Mouse (Mus musculus): Measurements from ENCODE around the gene Homer1.

The Homer1 gene

DNA sequence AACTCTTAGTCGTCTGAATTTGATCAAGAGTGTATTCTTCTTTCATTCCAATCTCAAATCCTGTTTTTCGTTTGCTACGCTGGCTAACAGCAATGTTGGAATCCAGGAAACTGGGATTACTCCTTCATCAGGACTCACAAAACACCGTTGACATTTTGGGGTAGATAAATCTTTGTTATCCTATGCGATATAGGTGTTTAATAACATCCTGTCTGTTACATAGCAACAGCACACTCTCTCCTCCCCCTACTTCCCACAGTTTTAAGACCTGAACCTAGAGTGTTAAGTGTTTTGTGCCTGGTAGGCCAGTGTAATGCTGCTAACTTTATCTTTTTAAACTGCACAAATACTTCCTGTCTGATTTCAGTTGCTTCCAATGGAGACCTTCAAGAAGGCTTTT lies 39.0 kb downstream of the Homer1 start:
- no peak for DNase-seq (ENCODE audit: low read depth, low spot score)

DNA sequence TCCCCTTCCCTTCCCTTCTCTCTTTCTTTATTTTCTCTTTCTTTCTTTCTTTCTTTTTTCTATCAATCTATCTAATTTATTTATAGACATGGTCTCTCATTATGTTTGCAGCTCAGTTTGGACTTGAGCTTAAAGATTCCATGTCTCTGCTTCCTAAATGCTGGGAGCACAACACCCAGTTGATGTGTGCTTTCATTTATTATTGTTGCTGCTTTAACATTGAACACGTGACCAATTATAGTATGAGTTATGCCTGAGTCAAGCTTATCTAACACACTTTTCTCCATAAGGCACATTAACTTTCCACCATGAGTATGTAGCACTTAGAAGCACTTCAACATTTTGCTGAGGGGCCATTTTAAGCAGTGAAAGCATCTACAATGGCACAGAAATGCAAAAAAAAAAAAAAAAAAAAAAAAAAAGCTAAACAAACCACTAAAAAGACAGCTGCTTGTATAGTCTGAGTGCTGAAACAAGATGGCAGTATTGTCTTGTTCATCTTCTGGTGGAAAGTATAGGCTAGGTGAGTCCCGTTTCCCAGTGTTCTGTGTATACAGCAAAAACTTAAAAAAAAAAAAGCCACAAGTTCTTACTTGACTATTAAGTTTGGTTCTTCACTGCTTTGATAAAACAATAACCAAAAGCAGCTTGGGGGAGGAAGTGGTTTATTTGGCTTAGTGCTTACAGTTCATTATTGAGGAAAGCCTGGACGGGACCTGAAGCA lies 41.3 kb downstream of the Homer1 start:
- DNase-seq (ENCODE audit: low read depth, low spot score): no peak

DNA sequence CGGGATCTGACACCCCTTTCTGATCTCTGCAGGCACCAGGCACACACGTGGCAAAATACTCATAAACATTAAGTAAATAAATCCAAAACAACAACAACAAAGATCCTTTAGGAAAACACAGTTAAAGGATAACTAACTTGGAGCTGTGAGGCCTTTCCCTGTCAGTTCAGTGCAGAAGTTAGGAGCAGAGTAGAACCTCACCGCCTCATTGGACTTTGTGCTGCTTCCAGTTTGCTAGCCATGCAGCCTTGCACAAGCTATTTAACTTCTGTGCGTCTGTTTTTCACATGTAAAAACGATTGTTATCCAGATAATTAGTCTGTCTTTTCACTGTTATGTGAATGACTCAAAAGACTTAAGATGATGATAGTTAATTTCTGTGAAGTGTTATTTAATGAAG lies 43.2 kb downstream of the Homer1 start:
- DNase-seq (ENCODE audit: low read depth, low spot score): no peak

DNA sequence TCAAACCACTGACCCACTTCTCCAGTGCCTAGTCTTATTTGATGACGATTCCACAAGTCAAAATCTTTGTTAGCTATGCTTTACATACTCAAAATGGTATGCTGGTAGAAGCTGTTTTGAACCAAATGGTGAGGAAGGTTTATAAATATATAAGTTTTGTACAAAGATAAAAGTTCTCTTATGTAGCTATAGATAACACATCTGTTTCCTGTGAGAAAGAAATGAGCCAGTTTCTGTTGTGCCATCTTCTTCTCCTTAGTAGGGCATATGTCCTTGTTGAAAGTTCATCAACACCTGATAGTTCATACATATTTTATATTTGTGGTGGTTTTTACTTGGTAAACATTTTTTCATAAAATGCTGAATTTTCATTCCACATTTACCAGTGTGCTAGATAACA lies 45.0 kb downstream of the Homer1 start:
- DNase-seq (ENCODE audit: low read depth, low spot score): no peak

DNA sequence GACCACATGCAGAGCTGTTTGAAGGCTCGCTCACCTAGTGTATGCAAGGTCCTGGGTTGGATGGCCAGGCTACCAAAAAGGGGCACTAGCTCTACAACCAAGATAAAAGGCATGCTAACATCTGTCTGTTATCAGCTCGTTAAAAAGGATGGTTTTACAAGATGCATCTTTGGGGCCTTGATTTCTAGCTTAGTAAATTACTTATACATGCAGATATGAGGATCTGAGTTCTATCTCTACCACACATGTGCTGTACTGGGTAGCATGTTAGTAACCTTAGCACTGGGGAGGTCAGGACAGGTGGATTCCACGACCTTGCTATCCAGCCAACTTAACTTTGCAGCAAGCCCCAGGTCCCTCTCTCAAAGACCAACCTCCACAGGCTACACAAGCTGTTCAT lies 46.4 kb downstream of the Homer1 start:
- no peak for DNase-seq (ENCODE audit: low read depth, low spot score)

DNA sequence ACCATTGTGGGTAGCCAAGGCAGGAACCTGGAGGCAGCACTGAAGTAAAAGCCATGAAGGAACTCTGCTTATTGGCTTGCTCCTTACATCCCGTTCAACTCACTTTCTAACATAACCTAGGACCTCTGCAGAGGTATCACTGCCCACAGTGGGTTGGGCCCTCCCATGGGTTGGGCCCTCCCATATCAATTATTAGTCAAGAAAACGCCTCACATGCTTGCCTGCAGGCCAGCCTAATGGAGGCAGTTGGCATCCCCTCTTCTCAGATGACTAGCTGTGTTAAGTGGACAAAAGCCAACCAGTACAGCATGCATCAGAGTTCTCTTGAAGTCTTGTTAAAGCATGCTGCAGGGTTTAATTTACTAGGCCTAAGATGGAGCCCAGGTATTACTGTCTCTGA lies 52.6 kb downstream of the Homer1 start:
- DNase-seq (ENCODE audit: low read depth, low spot score): no peak

DNA sequence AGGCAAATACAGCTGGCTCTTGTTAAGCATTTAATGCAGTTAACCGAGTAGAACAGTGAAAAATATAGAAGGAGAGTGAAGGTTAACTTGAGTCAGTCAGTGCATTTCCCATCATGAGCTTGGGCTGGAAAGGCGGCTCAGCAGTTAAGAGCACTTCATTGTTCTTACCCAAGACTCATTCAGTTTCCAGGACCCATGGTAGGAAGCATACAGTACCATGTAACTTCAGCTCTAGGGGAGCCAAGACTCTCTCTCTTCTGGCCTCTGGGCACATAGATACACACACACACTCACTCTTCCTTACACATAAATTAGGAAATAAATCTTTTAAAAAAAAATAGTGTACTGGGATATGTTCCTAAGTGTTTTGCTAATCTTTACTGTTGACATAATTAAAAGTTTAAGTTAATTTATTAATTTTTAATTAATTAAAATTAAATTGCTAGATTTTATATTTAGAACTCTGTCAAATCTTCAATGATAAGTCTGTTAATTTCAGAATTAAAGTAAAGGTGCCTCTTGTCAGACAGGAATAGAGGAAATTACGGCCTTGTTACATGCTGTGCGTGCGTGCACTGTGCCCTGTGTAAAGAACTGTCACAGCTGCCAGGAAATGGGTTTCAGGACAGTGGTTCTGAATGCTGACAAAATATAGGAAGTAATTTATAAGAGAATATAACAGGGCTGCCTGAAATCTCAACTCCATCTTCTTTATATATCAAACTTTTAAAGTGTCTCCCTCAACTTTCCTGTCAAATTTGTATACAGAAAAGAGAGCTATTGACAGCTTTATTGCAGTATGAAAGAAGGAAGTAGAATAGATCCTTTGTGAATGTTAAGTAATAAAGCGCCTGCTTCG lies 55.2 kb downstream of the Homer1 start:
- no peak for DNase-seq (ENCODE audit: low read depth, low spot score)

DNA sequence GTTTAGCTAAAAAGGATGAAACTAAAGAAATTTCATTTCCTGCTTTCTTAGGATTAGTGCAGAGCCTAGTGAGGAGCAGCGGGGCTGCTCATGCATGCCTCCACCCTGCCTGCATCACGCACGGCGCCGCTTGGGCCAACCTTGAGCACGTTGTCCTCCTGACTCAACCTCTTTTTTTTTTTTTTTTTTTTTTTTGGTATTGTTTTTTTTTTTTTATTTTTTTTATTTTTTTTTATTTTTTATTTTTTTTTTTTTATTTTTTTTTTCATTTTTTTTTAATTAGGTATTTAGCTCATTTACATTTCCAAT lies 55.8 kb downstream of the Homer1 start:
- no peak for DNase-seq (ENCODE audit: low read depth, low spot score)

DNA sequence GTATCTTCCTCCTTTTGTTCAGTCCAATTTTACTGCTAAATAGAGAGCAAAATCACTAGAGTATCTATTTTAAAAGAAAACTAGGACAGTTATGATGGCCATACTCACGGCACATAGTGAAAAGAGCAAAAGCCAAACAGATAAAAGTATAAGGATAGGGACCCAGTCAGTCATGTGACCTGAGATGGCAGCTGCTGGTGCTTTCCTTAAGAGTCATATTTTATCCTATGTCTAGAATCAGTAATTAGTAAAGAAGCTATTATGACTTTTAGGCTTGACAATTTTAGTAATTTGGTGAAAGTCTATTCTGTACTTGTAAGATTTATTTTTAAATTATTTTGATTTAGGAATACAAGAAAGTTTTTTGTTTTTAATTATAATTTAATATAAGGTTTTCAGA lies 59.1 kb downstream of the Homer1 start:
- no peak for DNase-seq (ENCODE audit: low read depth, low spot score)

DNA sequence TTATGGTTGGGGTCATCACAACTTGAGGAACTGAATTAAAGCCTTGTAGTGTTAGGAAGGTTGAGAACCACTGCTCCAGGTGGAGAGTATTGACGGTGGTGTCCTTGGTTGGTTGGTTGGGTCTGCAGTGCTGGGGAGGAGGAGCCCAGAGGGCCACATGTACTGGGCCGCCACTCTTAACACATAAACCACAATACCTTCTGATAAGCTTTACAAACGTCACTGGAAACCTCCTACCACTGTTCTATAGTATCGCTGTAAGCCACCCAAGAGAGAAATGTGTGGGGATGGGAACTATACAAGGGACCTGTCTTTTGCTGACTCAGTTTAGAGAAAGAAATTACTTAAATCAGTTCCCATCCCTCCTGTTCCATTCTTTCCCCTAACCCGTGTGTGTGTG lies 68.1 kb downstream of the Homer1 start:
- DNase-seq (ENCODE audit: low read depth, low spot score): no peak

DNA sequence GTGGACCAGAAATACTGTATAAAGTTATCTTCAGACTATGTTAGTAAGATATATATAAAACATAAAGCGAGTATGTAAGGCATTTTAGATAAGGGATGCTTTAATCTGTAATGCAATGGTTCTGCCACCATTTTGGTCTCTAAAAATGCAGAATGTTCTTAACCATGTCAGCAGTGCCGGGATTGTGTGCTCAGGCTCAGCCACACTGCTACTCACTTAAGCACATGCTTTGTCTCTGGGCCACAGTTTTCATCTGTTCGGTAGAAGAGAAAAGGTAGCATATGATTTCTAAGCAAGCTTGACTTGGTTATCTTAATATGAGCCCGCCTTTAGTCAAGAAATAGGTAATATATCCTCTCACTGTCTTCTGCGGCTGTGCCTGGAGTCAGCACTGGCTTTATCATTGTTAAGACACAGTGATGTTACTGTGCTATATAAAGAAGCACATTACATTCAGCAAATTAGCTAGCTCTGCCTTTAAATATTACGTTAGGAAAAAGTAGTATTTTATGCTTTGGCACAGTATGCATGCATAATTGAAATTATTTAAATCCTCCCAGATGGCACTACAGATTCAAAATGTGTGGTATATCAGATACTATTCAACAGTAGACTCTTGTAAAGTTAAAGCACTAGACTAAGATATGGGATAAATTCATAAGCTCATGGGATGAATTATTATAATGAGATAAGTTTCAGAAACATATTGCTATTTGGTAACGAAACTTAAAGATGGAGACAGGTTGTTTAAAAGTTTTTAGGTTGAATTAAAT lies 69.6 kb downstream of the Homer1 start:
- no peak for DNase-seq (ENCODE audit: low read depth, low spot score)

DNA sequence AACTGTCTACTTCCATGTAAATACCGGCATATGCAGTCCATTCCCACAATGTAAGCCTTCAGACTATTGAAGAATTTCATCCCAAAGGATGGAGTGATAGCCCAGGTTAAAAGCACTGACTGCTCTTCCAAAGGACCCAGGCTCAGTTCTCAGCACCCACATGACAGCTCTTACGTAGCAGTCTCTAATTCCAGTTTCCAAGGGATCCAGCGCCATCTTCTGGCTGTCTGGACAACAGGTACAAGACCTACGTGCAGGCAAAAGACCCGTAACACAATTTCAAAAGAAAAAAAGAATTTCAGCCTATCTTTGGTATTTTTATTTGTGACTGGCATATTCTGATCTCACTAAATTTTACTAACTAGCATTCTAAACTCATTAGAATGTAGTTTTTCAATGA lies 75.0 kb downstream of the Homer1 start:
- no peak for DNase-seq (ENCODE audit: low read depth, low spot score)

DNA sequence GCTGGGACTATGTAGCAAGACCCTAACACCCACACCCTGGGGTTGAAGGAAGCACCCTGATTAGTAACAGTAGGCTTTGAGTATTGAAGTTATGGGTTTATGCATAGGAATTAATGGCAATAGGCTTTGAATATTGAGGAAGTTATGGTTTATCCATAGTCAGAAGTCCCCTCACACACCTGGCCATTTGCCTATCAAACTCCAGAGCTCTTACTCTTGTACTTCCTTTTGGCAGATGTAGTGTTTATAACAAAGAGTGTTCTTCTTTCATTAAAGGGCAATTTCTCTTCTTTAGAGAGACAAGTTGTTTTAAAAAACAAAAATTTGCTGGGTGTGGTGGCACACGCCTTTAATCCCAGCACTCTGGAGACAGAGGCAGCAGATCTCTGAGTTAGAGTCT lies 79.1 kb downstream of the Homer1 start:
- DNase-seq (ENCODE audit: low read depth, low spot score): no peak

DNA sequence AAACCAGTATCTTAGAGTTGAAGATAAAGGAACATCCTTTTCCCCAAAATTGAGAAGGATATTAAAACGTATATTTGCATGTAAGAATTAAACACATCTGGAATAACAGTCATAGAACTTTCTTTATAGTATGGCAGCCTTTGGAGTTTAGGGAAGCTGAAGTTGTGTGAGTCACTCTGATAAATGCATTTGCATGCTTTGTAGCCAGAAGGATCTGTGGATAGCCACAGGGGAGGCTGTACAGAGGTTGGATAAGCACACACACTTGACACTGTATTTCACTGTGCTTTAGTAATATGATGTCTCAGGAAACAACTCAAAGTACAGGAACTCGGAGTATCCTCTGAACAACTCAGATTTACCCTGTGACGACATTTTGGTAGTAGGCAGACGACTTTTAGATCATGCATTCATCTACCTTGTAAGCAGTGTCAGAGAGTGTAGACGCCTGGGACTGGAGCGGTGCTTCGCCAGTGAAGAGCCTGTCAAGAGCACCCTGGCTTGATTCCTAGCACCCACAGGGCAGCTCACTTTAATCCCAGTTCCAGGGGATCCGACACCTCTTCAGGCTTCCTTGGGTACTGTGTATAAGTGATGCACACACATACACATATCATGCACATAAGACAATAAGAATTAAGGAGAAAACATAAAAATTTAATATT lies 81.1 kb downstream of the Homer1 start:
- DNase-seq (ENCODE audit: low read depth, low spot score): no peak

DNA sequence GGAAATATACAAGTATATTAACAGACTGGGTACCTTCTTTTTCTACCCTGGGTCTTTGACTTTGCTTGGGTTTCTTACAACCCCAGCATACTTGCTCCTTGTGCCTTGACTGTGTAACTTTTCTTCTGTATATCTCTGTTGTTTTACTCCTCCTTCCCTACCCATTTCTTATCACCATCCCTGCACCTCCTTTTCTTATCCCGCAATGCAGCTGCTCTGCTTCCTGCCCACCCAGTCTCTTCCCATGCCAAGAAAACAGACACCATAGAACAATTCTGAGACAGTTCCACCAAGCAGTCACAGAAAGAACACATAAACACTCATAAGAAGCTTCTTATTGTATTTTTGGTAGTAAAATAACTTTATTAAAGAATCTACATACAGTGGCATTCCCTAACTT lies 81.9 kb downstream of the Homer1 start:
- DNase-seq (ENCODE audit: low read depth, low spot score): no peak

DNA sequence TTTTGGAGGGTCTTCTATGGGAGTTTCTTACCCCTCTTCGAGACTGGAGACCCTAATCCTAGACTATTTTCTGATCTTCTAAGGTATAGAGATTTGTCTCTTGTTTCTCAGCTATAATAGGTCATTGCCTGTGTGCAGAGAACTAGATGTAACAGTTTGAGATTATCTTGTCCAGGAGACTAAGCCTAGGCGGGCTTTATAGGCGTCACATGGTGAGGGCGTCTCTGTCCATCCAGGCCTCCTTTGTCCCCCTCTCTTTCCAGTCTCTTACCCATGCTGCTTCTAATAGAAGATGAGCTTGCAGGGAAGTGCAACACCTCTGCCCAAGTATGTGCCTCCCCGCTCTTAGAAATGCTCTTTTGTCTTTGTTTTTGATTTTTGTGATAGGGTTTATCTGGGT lies 83.7 kb downstream of the Homer1 start:
- no peak for DNase-seq (ENCODE audit: low read depth, low spot score)

DNA sequence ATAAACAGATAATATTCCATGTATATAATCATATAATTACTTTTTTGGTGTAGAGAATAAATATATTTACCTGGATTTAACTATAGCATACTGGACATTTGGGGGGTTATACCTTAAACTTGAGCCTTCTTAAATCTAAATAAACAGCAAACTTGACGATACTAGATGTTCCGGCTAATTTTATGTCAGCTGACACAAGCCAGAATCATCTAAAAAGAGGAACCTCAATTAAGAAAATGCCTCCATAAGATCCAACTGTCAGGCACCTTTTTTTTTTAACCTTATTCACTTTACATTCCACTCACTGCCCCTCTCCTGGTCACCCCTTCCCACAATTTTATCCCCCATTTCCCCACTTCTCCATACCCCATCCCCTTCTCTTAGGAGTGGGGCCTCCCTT lies 84.2 kb downstream of the Homer1 start:
- DNase-seq (ENCODE audit: low read depth, low spot score): no peak

DNA sequence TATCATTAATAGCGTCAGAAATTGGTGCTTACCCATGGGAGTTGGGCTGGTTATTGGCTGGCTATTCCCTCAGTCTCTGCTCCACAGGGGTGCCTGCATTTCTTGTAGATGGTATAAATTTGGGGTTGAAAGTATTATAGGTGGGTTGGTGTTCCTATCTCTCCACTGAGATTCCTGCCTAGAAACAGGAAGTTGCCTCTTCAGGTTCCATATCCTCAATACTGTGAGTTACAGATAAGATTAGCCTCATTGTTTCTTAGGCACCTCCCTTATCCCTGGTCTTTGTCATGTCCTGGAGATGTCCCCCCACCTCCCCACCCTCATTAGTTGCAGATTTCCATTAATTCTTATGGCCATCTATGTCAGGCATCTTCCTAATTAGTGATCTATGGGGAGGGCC lies 85.0 kb downstream of the Homer1 start:
- no peak for DNase-seq (ENCODE audit: low read depth, low spot score)

DNA sequence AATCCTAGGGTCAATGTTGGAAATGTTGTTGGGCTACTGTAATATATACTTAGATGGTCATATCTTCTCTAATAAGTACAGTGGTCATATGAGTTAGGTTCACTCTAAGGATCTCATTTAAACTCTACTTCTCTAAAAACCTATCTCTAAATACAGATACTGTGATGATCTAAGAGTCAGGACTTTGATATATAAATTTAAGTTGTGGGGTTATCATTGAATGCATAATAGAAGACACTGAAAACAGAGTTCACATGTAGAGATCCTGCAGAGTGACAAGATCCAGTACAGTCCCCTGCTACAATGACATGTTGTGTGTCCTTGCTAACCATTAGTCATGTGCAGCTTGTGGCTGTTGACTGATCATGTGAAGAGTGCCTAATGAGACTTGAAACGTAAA lies 85.7 kb downstream of the Homer1 start:
- no peak for DNase-seq (ENCODE audit: low read depth, low spot score)

DNA sequence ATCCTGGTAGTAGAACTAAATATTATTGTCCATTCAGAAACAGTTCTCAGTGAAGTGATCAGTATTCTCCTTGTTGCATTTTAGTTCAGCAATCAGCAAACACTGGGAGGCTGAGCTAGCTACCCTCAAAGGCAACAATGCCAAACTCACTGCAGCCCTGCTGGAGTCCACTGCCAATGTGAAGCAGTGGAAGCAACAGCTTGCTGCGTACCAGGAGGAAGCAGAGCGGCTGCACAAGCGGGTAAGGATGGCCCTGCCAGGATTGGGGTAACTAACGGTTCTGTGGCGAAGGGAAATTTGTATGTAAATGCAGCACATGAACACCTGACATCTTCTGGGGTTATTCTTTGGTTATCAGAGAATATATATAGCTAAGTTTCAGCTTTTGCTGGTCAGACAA lies 88.0 kb downstream of the Homer1 start:
- DNase-seq (ENCODE audit: low read depth, low spot score): no peak

DNA sequence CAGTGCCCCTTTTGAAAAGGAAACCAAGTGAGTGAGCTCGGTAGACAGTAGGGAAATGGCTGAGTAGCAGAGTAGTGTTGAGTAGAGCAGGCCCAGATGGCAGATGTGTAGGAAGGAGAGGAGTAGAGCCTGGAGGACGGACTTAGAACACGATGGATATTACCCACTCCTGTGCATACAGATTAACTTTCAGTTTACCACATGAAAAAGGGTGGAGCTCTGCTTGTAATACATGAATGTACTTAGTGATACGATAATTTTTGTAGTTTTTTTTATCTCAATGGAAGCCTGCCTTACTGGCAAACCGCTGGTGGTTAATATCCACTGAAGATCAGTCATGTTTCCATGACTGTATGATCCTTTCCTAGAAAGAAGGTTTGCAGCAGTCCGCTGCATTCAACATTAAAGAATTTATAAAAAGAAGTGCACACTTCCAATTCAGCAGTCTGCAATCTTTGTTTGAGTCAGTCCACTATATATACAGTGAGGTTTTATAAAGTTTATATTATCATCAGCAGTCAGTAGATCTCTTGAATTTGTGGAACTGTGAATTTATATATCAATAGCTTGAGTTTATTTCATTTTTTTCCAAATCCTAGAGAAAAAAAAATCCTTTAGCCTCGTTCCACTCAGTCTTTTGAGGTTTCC lies 89.3 kb downstream of the Homer1 start:
- no peak for DNase-seq (ENCODE audit: low read depth, low spot score)

DNA sequence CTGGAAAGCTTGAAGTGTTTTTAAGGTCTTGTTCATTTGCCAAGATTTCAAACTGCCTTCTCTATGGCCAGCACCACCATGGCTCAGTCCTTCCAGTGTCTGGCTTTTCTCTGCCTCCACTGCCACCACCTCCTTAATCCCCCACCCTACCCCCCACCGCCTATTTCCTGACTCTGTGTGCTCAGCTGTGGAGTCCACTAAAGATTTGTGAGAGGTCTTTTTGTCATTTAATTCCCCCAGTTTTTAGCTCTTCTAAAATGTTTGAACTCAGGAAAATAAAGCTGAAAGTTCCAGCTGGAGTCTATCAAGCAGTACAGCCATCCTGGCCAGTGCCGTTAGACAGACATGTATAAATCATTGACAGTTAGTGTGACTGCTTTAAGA lies 89.8 kb downstream of the Homer1 start:
- DNase-seq (ENCODE audit: low read depth, low spot score): no peak

Measured in skeletal muscle tissue, adult 2 months (tissue).